Mouse (Mus musculus): ENCODE measurements around the gene Jph2. TPM values are rescaled to one million over a fixed set of nuclear protein-coding genes. Genes with fewer than 3 reads are reported as not detected.

Gene Jph2
- polyA plus RNA-seq, 2 experiments: 0.03 to 0.07 TPM

DNA sequence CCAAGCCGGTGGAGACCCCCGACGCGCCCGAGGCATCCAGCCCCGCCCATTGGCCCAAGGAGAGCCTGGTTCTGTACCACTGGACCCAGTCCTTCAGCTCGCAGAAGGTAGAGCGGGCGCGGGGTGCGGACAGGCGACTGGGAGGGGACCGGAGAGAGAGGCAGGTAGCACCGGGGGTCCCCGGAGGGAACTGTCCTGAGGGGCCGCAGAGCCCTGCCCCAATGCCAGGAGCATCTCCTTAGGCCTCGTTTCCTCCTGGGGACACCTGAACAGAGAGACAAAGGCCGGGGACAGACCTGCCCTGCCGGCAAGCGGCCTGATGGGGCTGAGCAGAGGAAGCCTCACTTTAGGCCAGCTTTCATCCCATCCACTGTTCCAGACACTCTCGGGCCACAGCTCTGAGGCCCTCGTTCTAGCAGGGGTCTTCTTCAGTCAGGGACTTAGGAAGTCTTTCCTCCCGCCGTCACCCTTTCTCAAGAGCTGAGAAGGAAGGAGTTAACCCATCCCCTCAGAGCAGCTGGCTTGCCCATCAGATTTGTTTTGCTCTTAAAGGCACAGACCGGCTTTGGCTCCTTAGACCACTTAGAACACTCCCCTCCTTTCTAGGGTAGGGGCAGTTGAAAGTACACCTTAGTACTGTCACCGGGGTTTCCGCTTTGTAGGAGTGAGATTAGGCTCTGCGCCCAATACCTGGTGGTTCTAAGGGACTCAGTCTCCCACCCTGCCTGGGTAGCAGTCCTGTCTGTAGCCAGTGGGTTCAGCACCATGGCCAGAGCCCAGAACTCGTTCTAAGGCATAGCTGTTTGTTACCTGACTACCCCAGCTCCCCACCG, 41.0 kb upstream of the Jph2 start:
- ATAC-seq (ENCODE audit: insufficient read depth): no peak
- H3K4me3 ChIP-seq (ENCODE audit: insufficient read depth in 1 of 2, low read depth in 2 of 2, low read length in 2 of 2): no peak overlapping the region
- 3% methylated on average over 30 of the region's 30 CpGs for WGBS (ENCODE audit: insufficient replicate concordance)

DNA sequence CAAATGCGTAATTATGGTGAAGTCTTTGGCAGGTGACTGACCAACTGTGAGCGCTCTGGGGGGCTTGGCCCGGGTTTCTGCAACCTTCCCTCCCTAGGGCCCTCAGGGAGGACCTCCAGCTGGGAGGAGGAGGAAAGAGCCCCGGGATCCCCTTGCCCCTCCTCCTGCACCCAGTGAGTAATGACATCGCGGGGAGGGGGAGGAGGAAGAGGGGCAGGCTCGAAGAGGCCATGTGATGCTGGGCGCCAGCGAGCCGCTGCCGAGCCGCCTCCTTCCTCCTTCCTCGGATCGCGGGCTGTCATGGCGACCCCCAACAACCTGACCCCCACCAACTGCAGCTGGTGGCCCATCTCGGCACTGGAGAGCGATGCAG, 40.4 kb upstream of the Jph2 start, which contains the start of gene Gdap1l1:
TSS of gene Gdap1l1 (plus strand) at position 231 of the 373 bp plus-strand sequence.
- H3K4me3 ChIP-seq (ENCODE audit: insufficient read depth in 1 of 2, low read depth in 2 of 2, low read length in 2 of 2): no peak within 1 kb of the TSS
- no peak for TF ChIP-seq EP300 (IDR thresholded peaks at IDR 0.05; ENCODE audit: low read depth)
- no peak for TF ChIP-seq CTCF (IDR thresholded peaks at IDR 0.05; ENCODE audit: low read depth)
- no peaks in the 10 kb centered on the region for H3K9me3 ChIP-seq (ENCODE audit: control insufficient read depth, low read length)
- H3K36me3 ChIP-seq (replicated peaks; ENCODE audit: control insufficient read depth, insufficient read depth, low read depth): no peaks in the 10 kb centered on the region
- no peak for ATAC-seq (ENCODE audit: insufficient read depth)
- no peak for DNase-seq (ENCODE audit: low read depth in 3 of 3, low spot score in 3 of 3)
- no peak within 1 kb of the TSS for H3K27ac ChIP-seq
- no peak within 1 kb of the TSS for H3K4me2 ChIP-seq (ENCODE audit: low read depth)
- H3K9ac ChIP-seq (replicated peaks): no peak within 1 kb of the TSS
- no peaks in the 10 kb centered on the region for H3K4me1 ChIP-seq (replicated peaks; ENCODE audit: control insufficient read depth in 2 of 2, insufficient read depth in 2 of 2, low read length in 1 of 2)
- 3% methylated on average over 18 of the region's 18 CpGs for WGBS (ENCODE audit: insufficient replicate concordance)
- peaks cover 12% of the 10 kb centered on the region for H3K27me3 ChIP-seq (ENCODE audit: control insufficient read depth, insufficient read depth, low read length)

More for the DNA sequence above, 41.0 kb upstream of the Jph2 start:
- TF ChIP-seq EP300 (IDR thresholded peaks at IDR 0.05; ENCODE audit: low read depth): no peak
- no peak for TF ChIP-seq CTCF (IDR thresholded peaks at IDR 0.05; ENCODE audit: low read depth)
- no peaks in the 10 kb centered on the region for H3K9me3 ChIP-seq (ENCODE audit: control insufficient read depth, low read length)
- DNase-seq (ENCODE audit: low read depth in 3 of 3, low spot score in 3 of 3): no peak
- no peak overlapping the region for H3K9ac ChIP-seq (replicated peaks)
- peaks cover 12% of the 10 kb centered on the region for H3K27me3 ChIP-seq (ENCODE audit: control insufficient read depth, insufficient read depth, low read length)
- no peaks in the 10 kb centered on the region for H3K36me3 ChIP-seq (replicated peaks; ENCODE audit: control insufficient read depth, insufficient read depth, low read depth)
- H3K4me1 ChIP-seq (replicated peaks; ENCODE audit: control insufficient read depth in 2 of 2, insufficient read depth in 2 of 2, low read length in 1 of 2): no peaks in the 10 kb centered on the region
- no peak overlapping the region for H3K4me2 ChIP-seq (ENCODE audit: low read depth)
- no peak overlapping the region for H3K27ac ChIP-seq

DNA sequence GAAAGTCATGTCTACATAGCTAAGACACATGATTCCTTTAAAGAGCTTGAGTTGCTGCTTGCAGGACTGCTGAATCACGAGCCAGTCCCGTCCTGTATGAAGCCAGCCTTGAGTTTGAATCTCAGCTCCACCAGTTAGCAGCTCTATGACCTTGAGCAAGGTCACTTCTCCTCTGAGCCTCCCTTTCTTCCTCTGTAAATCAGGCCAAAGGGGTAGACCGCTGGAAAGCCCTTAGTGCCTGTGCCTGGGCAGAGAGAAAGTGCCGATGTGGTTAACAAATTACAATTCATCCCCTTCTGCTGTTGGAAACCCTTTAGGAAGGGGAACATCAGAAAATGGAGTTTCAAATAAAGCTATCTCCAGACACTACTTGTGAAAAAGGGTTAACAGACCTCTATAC, 40.0 kb upstream of the Jph2 start:
- Histone ChIP-seq H3K27me3 (ENCODE audit: control insufficient read depth, insufficient read depth, low read length) (peaks cover 12% of the 10 kb centered on the region), H3K4me3 (ENCODE audit: insufficient read depth in 1 of 2, low read depth in 2 of 2, low read length in 2 of 2) (no peak overlapping the region), H3K9me3 (ENCODE audit: control insufficient read depth, low read length) (no peaks in the 10 kb centered on the region), H3K27ac (no peak overlapping the region), H3K36me3 (replicated peaks; ENCODE audit: control insufficient read depth, insufficient read depth, low read depth) (no peaks in the 10 kb centered on the region), H3K4me2 (ENCODE audit: low read depth) (no peak overlapping the region), H3K9ac (replicated peaks) (no peak overlapping the region), H3K4me1 (replicated peaks; ENCODE audit: control insufficient read depth in 2 of 2, insufficient read depth in 2 of 2, low read length in 1 of 2) (no peaks in the 10 kb centered on the region)
- 34% methylated on average over 4 of the region's 4 CpGs for WGBS (ENCODE audit: insufficient replicate concordance)
- ATAC-seq (ENCODE audit: insufficient read depth): no peak
- no peak for DNase-seq (ENCODE audit: low read depth in 3 of 3, low spot score in 3 of 3)
- TF ChIP-seq CTCF (IDR thresholded peaks at IDR 0.05; ENCODE audit: low read depth) (no peak), EP300 (IDR thresholded peaks at IDR 0.05; ENCODE audit: low read depth) (no peak)

DNA sequence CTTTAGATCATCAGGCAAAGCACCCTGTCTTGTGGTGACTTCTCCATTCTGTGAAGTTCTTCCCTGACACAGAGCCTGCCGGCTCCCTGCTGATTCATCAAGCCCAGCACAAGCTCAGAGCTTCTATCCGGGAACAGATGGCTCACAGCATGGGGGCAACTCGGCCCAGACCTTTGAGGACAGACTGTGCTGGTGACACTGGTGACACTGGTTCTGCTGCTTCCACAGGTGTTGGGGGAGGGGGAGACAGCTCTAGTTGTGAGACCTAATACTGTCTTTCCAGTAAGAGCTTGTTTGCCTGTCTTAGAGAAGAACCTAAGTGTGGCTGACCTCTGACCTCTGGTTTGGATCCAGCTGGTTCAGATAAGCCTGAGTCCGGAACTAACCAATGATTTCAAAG, 36.2 kb upstream of the Jph2 start:
- Histone ChIP-seq H3K27ac (no peak overlapping the region), H3K9ac (replicated peaks) (no peak overlapping the region), H3K9me3 (ENCODE audit: control insufficient read depth, low read length) (no peaks in the 10 kb centered on the region), H3K36me3 (replicated peaks; ENCODE audit: control insufficient read depth, insufficient read depth, low read depth) (no peaks in the 10 kb centered on the region), H3K4me1 (replicated peaks; ENCODE audit: control insufficient read depth in 2 of 2, insufficient read depth in 2 of 2, low read length in 1 of 2) (no peaks in the 10 kb centered on the region), H3K4me3 (ENCODE audit: insufficient read depth in 1 of 2, low read depth in 2 of 2, low read length in 2 of 2) (no peak overlapping the region), H3K27me3 (ENCODE audit: control insufficient read depth, insufficient read depth, low read length) (peaks cover 9% of the 10 kb centered on the region), H3K4me2 (ENCODE audit: low read depth) (no peak overlapping the region)
- TF ChIP-seq CTCF (IDR thresholded peaks at IDR 0.05; ENCODE audit: low read depth) (no peak), EP300 (IDR thresholded peaks at IDR 0.05; ENCODE audit: low read depth) (no peak)
- 16% methylated on average over 4 of the region's 4 CpGs for WGBS (ENCODE audit: insufficient replicate concordance)
- no peak for ATAC-seq (ENCODE audit: insufficient read depth)
- no peak for DNase-seq (ENCODE audit: low read depth in 3 of 3, low spot score in 3 of 3)

DNA sequence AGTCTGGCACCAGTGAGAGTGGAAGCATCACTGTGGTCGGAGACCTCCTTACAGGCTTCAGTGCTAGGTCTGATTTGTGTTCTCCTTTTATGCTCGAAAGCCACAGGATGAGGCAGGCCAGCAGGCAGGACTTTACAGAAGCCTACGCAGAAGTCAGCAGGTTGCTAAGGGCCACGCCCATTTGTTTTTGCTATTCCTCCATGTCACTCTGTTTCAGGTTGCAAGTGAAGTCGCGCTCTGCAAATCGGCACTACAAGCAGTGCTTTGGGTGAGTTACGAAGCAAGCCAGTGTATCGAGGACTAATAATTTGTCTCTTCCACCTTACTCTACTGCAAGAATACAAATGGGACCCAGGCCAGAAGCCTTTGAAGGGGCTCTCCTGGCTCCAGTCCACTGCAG, 33.5 kb upstream of the Jph2 start:
- ATAC-seq (ENCODE audit: insufficient read depth): no peak
- H3K9ac ChIP-seq (replicated peaks): no peak overlapping the region
- no peaks in the 10 kb centered on the region for H3K9me3 ChIP-seq (ENCODE audit: control insufficient read depth, low read length)
- no peak for DNase-seq (ENCODE audit: low read depth in 3 of 3, low spot score in 3 of 3)
- no peak overlapping the region for H3K4me2 ChIP-seq (ENCODE audit: low read depth)
- H3K4me1 ChIP-seq (replicated peaks; ENCODE audit: control insufficient read depth in 2 of 2, insufficient read depth in 2 of 2, low read length in 1 of 2): no peaks in the 10 kb centered on the region
- H3K4me3 ChIP-seq (ENCODE audit: insufficient read depth in 1 of 2, low read depth in 2 of 2, low read length in 2 of 2): no peak overlapping the region
- 69% methylated on average over 9 of the region's 9 CpGs for WGBS (ENCODE audit: insufficient replicate concordance)
- H3K27ac ChIP-seq: no peak overlapping the region
- H3K27me3 ChIP-seq (ENCODE audit: control insufficient read depth, insufficient read depth, low read length): no peaks in the 10 kb centered on the region
- TF ChIP-seq CTCF (IDR thresholded peaks at IDR 0.05; ENCODE audit: low read depth): no peak
- no peak for TF ChIP-seq EP300 (IDR thresholded peaks at IDR 0.05; ENCODE audit: low read depth)
- no peaks in the 10 kb centered on the region for H3K36me3 ChIP-seq (replicated peaks; ENCODE audit: control insufficient read depth, insufficient read depth, low read depth)
